Mouse (Mus musculus) megakaryocyte, embryonic 14.5 days (primary cell): ENCODE measurements around the gene Serpina3i.

ENCODE experiments used
- FLI1 ChIP-seq: IDR thresholded peaks from 2 replicates; pipeline ENCODE4 v1.6.1; 2012; ENCODE audit warnings: low read length, inconsistent platforms, mixed read lengths
- GATA1 ChIP-seq: IDR thresholded peaks from 3 replicates; pipeline ENCODE4 v1.6.1; 2012; ENCODE audit warnings: mixed read lengths, low read length, inconsistent platforms, borderline replicate concordance

- no peak for TF ChIP-seq GATA1
- no peak for TF ChIP-seq FLI1
These were observed 27.0 kb upstream of the Serpina3i start, which contains the start of gene Serpina3g for GRCm38 (mm10) chr12:104235915-104236314.
